Mouse (Mus musculus) myocyte (in vitro differentiated cells): Measurements from ENCODE around the gene Zfp384.

ENCODE experiments used
- E2F4 ChIP-seq: IDR thresholded peaks from one replicate; pipeline ENCODE4 v1.6.1; 2011; ENCODE audit warnings: mild to moderate bottlenecking, control low read depth, moderate library complexity; ENCODE audit not compliant: insufficient read depth
- MAX ChIP-seq: IDR thresholded peaks from one replicate; pipeline ENCODE4 v1.6.1; 2011; ENCODE audit warnings: low read depth, mild to moderate bottlenecking, control low read depth
- POLR2A ChIP-seq: IDR thresholded peaks from one replicate; pipeline ENCODE4 v1.6.1; 2011; ENCODE audit warnings: low read depth, mild to moderate bottlenecking, control low read depth, moderate library complexity; ENCODE audit not compliant: insufficient read length
- POLR2AphosphoS2 ChIP-seq: IDR thresholded peaks from one replicate; pipeline ENCODE4 v1.6.1; 2011; ENCODE audit warnings: low read depth, control low read depth; ENCODE audit not compliant: insufficient read length
- USF1 ChIP-seq: IDR thresholded peaks from one replicate; pipeline ENCODE4 v1.6.1; 2011; ENCODE audit warnings: low read depth, mild to moderate bottlenecking, control low read depth, moderate library complexity

DNA sequence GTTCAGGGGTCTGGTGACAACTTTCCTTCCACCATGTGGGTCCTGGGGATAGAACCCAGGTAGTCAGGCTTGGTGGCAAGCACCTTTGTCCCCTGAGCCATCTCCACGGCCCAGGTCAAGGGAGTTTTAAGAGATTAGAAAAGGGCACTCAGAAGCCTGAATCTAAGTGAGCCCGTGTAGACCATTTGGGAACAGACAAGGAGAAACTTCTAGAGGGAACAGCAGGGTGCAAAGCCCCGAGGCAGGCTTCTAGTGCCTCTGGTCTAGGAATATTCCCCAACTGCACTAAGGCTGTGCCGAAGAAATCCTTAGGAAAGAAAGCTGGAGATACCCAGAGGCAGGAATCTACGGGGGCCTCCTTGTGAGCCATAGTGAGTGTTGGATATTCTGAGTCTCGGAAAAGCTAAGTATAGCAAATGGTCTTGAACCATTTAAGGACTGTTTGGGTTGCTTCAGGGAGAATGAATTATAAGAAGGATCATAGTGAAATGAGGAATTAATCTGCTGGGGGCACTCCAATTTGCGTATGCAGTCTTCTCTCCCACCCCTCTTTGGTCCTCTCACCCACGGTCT is 13.0 kb upstream of the Zfp384 start:
- TF ChIP-seq POLR2A = no peak
- no peak for TF ChIP-seq E2F4
- no peak for TF ChIP-seq USF1
- no peak for TF ChIP-seq MAX
- no peak for TF ChIP-seq POLR2AphosphoS2
